Mouse (Mus musculus) bone marrow macrophage, adult 2 months (primary cell): ENCODE data around the gene Nudt14.

Source experiments
- CTCF ChIP-seq: IDR thresholded peaks from 2 replicates; pipeline ENCODE4 v1.5.1; 2012; ENCODE audit warnings: low read depth, mild to moderate bottlenecking, low read length, moderate library complexity
- POLR2A ChIP-seq: IDR thresholded peaks from 2 replicates; pipeline ENCODE4 v1.6.1; 2012; ENCODE audit warnings: mild to moderate bottlenecking, low read depth, low read length, borderline replicate concordance

DNA sequence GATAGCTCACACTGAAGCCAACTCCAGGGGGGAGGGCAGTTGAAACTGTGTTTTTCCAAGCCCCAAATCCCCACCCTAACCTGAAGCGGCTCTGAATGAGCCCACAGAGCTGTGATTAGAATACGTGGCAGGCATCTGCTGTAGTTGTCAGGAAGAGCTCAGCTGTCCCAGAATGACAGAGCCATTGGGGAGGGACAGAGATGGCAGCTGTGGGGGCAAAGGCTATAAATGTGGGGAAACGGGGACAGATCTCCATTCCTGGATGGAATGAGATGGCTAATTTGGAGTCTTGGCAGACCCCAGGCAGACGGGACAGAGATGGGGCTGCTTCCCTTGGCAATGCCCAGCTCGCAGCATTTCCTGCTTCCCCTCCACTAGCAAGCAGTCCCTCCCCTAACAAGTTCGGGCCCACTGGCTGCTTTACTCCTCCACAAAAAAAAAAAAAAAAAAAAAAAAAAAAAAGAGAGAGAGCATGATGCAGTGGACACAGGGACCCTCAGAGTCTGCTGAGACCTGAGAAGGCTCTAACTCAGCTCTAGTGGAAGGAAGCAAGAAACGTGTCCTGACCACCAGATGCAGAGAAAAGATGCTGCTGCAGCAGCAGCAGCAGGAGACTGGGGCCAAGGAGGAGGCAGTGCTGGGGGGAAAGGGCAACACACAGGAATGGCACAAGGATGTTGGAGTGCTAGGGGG, 9.4 kb upstream of the Nudt14 start:
- TF ChIP-seq POLR2A (no peak), CTCF (no peak)
